Mouse (Mus musculus): ENCODE results near the gene Alkbh5. TPM values are rescaled to one million over a fixed set of nuclear protein-coding genes. Genes with fewer than 3 reads are reported as not detected.
"Not testable (repeated sequence)": the region's sequence is repeated elsewhere in the genome, so short reads cannot be mapped to it uniquely, and the experiment has no call there.

Gene Alkbh5
- polyA plus RNA-seq, 2 experiments: 7.7 to 14.2 TPM

DNA sequence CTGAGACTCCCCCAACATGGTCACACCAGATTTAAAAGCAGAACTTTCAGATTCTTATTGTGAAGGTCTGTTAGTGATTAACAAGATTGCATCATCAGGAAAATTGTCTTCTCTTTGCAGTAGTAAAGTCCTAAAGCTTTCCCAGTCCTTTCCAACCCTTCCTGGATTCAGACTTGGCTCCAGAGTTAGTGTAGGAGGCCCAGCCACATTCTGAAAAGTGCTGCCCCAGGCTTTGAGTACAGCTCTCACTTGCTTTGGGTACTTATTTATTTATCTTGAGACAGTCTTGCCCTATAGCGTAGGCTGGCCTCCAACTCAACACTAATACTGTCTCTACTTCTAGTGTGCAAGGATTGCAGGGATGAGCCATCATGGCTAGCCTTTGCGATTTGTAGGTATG lies 4.6 kb downstream of the Alkbh5 start:
- DNase-seq (ENCODE audit: low read depth in 3 of 3, low spot score in 3 of 3): no peak
- Histone ChIP-seq H3K9me3 (ENCODE audit: control insufficient read depth, low read length) (no peaks in the 10 kb centered on the region), H3K27me3 (ENCODE audit: control insufficient read depth, insufficient read depth, low read length) (no peaks in the 10 kb centered on the region), H3K27ac (no peak overlapping the region), H3K4me3 (ENCODE audit: insufficient read depth in 1 of 2, low read depth in 2 of 2, low read length in 2 of 2) (peak overlapping the region in 1 of 2 experiments; percentile 87; a peak in 2 of 4 replicates), H3K36me3 (replicated peaks; ENCODE audit: control insufficient read depth, insufficient read depth, low read depth) (peaks cover 20% of the 10 kb centered on the region), H3K9ac (replicated peaks) (peak overlapping the region; percentile 43; the same call in 1 of the 2 replicates), H3K4me2 (ENCODE audit: low read depth) (peak overlapping the region; percentile 96), H3K4me1 (replicated peaks; ENCODE audit: control insufficient read depth in 2 of 2, insufficient read depth in 2 of 2, low read length in 1 of 2) (peaks cover 16 to 19% of the 10 kb centered on the region in 2 experiments)
- ATAC-seq (ENCODE audit: insufficient read depth): no peak
- 86% methylated on average over 2 of the region's 2 CpGs for WGBS (ENCODE audit: insufficient replicate concordance)
- TF ChIP-seq EP300 (IDR thresholded peaks at IDR 0.05; ENCODE audit: low read depth) (no peak), CTCF (IDR thresholded peaks at IDR 0.05; ENCODE audit: low read depth) (no peak)

- Histone ChIP-seq H3K4me3 (ENCODE audit: insufficient read depth in 1 of 2, low read depth in 2 of 2, low read length in 2 of 2) (no peak overlapping the region), H3K9me3 (ENCODE audit: control insufficient read depth, low read length) (no peaks in the 10 kb centered on the region), H3K27me3 (ENCODE audit: control insufficient read depth, insufficient read depth, low read length) (no peaks in the 10 kb centered on the region), H3K9ac (replicated peaks) (no peak overlapping the region), H3K4me2 (ENCODE audit: low read depth) (no peak overlapping the region), H3K27ac (no peak overlapping the region), H3K36me3 (replicated peaks; ENCODE audit: control insufficient read depth, insufficient read depth, low read depth) (peaks cover 21% of the 10 kb centered on the region), H3K4me1 (replicated peaks; ENCODE audit: control insufficient read depth in 2 of 2, insufficient read depth in 2 of 2, low read length in 1 of 2) (peaks cover 10 to 12% of the 10 kb centered on the region in 2 experiments)
- 85% methylated on average over 6 of the region's 6 CpGs for WGBS (ENCODE audit: insufficient replicate concordance)
- no peak for ATAC-seq (ENCODE audit: insufficient read depth)
- TF ChIP-seq CTCF (IDR thresholded peaks at IDR 0.05; ENCODE audit: low read depth) (no peak), EP300 (IDR thresholded peaks at IDR 0.05; ENCODE audit: low read depth) (no peak)
- DNase-seq (ENCODE audit: low read depth in 3 of 3, low spot score in 3 of 3): no peak
Observed at GRCm38 (mm10) chr11:60541831-60542230, 5.7 kb downstream of the Alkbh5 start.

- WGBS (ENCODE audit: insufficient replicate concordance): 90% methylated on average over 5 of the region's 5 CpGs
- DNase-seq (ENCODE audit: low read depth in 3 of 3, low spot score in 3 of 3); H3K27me3 ChIP-seq (ENCODE audit: control insufficient read depth, insufficient read depth, low read length); H3K4me2 ChIP-seq (ENCODE audit: low read depth); H3K27ac ChIP-seq; H3K9me3 ChIP-seq (ENCODE audit: control insufficient read depth, low read length); H3K4me3 ChIP-seq (ENCODE audit: insufficient read depth in 1 of 2, low read depth in 2 of 2, low read length in 2 of 2); ATAC-seq (ENCODE audit: insufficient read depth); H3K9ac ChIP-seq (replicated peaks): not testable (repeated sequence)
- peaks cover 28% of the 10 kb centered on the region for H3K36me3 ChIP-seq (replicated peaks; ENCODE audit: control insufficient read depth, insufficient read depth, low read depth)
- H3K4me1 ChIP-seq (replicated peaks; ENCODE audit: control insufficient read depth in 2 of 2, insufficient read depth in 2 of 2, low read length in 1 of 2): peaks cover 10 to 12% of the 10 kb centered on the region in 2 experiments
Observed at GRCm38 (mm10) chr11:60543211-60543610, 7.0 kb downstream of the Alkbh5 start.

- Histone ChIP-seq H3K27ac (no peak overlapping the region), H3K9ac (replicated peaks) (no peak overlapping the region), H3K9me3 (ENCODE audit: control insufficient read depth, low read length) (no peaks in the 10 kb centered on the region), H3K36me3 (replicated peaks; ENCODE audit: control insufficient read depth, insufficient read depth, low read depth) (peaks cover 46% of the 10 kb centered on the region), H3K4me2 (ENCODE audit: low read depth) (no peak overlapping the region), H3K27me3 (ENCODE audit: control insufficient read depth, insufficient read depth, low read length) (no peaks in the 10 kb centered on the region), H3K4me1 (replicated peaks; ENCODE audit: control insufficient read depth in 2 of 2, insufficient read depth in 2 of 2, low read length in 1 of 2) (peaks cover 4 to 5% of the 10 kb centered on the region in 2 experiments), H3K4me3 (ENCODE audit: insufficient read depth in 1 of 2, low read depth in 2 of 2, low read length in 2 of 2) (no peak overlapping the region)
- WGBS (ENCODE audit: insufficient replicate concordance): 78% methylated on average over 4 of the region's 4 CpGs
- no peak for TF ChIP-seq EP300 (IDR thresholded peaks at IDR 0.05; ENCODE audit: low read depth)
- no peak for TF ChIP-seq CTCF (IDR thresholded peaks at IDR 0.05; ENCODE audit: low read depth)
- DNase-seq (ENCODE audit: low read depth in 3 of 3, low spot score in 3 of 3): no peak
- no peak for ATAC-seq (ENCODE audit: insufficient read depth)
Observed at GRCm38 (mm10) chr11:60545433-60545832, 9.3 kb downstream of the Alkbh5 start.

- Histone ChIP-seq H3K27me3 (ENCODE audit: control insufficient read depth, insufficient read depth, low read length) (no peaks in the 10 kb centered on the region), H3K36me3 (replicated peaks; ENCODE audit: control insufficient read depth, insufficient read depth, low read depth) (peaks cover 43% of the 10 kb centered on the region), H3K9me3 (ENCODE audit: control insufficient read depth, low read length) (no peaks in the 10 kb centered on the region), H3K27ac (no peak overlapping the region), H3K4me1 (replicated peaks; ENCODE audit: control insufficient read depth in 2 of 2, insufficient read depth in 2 of 2, low read length in 1 of 2) (no peaks in the 10 kb centered on the region), H3K4me2 (ENCODE audit: low read depth) (no peak overlapping the region), H3K9ac (replicated peaks) (no peak overlapping the region), H3K4me3 (ENCODE audit: insufficient read depth in 1 of 2, low read depth in 2 of 2, low read length in 2 of 2) (no peak overlapping the region)
- ATAC-seq (ENCODE audit: insufficient read depth) (no peak), DNase-seq (ENCODE audit: low read depth in 3 of 3, low spot score in 3 of 3) (no peak)
- TF ChIP-seq CTCF (IDR thresholded peaks at IDR 0.05; ENCODE audit: low read depth) (no peak), EP300 (IDR thresholded peaks at IDR 0.05; ENCODE audit: low read depth) (no peak)
- 78% methylated on average over 3 of the region's 3 CpGs for WGBS (ENCODE audit: insufficient replicate concordance)
Observed at GRCm38 (mm10) chr11:60548112-60548511, 11.9 kb downstream of the Alkbh5 start.
